Mouse (Mus musculus) embryonic stem cell, embryonic (primary cell): ENCODE measurements at regions not wholly inside any gene's neighbourhood (a gene's known extent, or its start where the extent isn't known, plus 50 kb on each side); places are given as distances from the start of the nearest gene placed in this dataset.

Experiments used
- CTCF ChIA-PET, 4 experiments: fragments of 300-600 bp in 2 of 4; fragments of 350-600 bp in 2 of 4; sonication (Branson Sonifier 250); formaldehyde crosslinking; loops; one replicate each; lab custom pipeline; 2022; ENCODE audit warnings: inconsistent platforms in 2 of 4; lab: Charles Lee
- POLR2A ChIA-PET, 4 experiments: fragments of 300-600 bp in 2 of 4; fragments of 350-600 bp in 2 of 4; sonication (Branson Sonifier 250); formaldehyde crosslinking; loops; one replicate each; lab custom pipeline; 2022; ENCODE audit warnings: antibody characterized with exemption in 4 of 4, inconsistent platforms in 1 of 4; lab: Charles Lee

DNA sequence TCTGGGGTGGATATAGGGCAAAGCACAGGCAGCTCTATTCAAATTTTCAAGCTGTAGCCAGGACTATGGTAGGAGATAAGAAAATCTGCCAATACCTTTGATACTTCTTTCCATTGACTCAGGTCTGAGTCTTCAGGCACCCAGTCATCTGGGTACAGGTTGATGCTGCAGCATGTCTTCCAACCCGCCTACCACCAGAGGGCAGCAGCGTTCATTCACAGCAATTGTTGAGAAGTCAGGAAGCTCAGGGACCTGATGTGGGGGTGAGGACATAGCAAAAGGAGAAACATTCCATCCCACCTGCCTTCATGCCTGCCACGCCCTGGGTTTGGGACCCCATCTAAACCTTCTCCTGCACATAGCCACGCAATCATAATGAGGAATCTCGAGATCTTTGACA is 118.2 kb upstream of the Gm21876 start:
- ChIA-PET CTCF (interaction anchor here in 3 of 4 experiments (0.6 to 2.3 kb wide), 14 partner anchors 14 to 348 kb away, joined by 3 to 17 read pairs (median 4); no protein-coding TSS in a partner anchor), POLR2A (no interaction called here)

DNA sequence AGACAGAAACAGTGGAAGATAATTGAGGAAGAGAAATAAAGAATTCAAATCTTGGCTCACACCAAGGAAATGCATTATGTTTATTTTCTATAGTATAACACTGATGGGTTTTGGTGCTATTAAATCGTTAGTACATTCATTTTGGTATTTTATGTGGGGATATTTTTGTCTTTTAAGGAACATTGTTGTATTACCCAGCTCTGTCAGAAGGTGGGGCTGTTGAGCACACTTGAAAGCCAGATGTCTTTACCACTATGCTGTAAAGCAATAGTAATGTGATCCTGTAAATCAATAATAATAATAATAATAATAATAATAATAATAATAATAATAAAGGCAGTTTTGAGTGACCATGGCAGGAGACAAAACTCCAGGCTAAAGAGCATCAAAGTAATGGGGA is 120.0 kb upstream of the Gm21876 start:
- ChIA-PET CTCF (interaction anchor here in 2 of 4 experiments (2.1 to 2.3 kb wide), 2 partner anchors 49 to 55 kb away, joined by 9 to 17 read pairs; no protein-coding TSS in a partner anchor), POLR2A (no interaction called here)

DNA sequence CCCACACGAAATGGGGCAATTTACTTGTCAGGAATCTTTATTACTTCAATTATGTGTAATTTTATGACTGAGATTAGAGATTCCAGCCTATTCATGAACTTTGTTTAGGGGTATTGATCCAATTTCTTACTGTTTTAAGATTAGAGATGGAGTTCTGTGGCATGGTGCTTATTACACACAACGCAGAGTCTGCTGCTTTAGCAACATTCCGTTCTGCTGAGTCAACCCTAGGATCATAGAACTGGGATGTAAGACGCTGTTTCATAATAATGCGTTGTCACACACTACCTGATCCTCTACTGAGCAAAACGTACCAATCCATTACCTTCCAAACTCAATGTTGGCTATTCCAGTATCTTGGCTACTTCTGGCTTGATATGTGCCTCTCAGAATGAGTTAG is 121.9 kb upstream of the Gm21876 start:
- CTCF ChIA-PET, result no interaction called here
- POLR2A ChIA-PET, result no interaction called here

DNA sequence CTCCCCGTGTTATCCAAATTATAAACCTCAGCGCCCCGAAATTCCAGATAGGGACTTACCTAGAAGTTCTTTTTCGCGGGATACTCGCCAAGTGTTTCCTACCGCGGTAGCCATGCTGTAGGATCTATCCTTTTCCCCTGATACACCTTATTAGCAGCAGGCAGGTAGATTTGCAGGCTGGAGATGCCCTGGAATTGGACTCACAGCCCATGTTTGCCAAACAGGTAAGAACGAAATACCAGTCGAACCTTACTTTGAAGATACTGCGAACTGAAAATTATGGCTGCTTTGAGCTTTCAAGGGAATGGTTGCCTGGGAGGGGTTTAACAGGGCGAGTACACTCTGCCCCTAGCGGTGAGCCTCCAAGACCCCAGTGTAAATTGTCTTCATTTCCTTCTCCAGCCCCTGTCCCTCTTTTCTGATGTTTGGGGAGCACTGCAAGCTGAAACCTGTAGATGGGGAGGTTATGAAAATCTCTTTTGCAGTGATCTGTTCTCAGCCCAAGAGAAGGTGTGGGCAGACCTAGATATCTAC is 149.8 kb upstream of the Agtr2 start:
- ChIA-PET POLR2A (interaction anchor here in 1 of 4 experiments (0.5 kb wide), 1 partner anchor 47 kb away, joined by 3 read pairs; no protein-coding TSS in a partner anchor), CTCF (interaction anchor here in 3 of 4 experiments (0.5 to 1.9 kb wide), 6 partner anchors 9 to 1392 kb away, joined by 3 to 9 read pairs (median 4); no protein-coding TSS in a partner anchor)

DNA sequence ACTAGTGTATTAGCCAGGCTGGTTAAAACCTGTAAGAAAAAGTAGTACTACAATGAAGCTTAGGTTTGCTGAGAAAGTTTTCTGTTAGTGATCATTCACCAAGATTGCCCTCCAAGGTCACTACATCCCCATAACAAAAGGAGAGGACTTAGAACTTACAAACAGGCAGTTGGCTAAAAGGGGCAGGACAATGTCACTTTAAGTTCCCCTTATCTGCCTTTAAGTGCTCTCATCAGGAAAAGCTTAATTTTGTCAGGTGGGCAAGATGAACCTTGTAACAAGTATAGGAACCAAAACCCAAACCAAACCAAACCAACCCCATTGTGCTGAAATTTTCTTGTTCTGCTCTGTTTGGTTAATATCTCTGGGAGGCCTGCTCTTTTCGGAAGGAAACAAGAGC is 139.9 kb upstream of the Agtr2 start:
- ChIA-PET CTCF (interaction anchor here in 2 of 4 experiments (2.1 to 2.2 kb wide), 3 partner anchors 9 to 51 kb away, joined by 9 read pairs; no protein-coding TSS in a partner anchor), POLR2A (no interaction called here)

DNA sequence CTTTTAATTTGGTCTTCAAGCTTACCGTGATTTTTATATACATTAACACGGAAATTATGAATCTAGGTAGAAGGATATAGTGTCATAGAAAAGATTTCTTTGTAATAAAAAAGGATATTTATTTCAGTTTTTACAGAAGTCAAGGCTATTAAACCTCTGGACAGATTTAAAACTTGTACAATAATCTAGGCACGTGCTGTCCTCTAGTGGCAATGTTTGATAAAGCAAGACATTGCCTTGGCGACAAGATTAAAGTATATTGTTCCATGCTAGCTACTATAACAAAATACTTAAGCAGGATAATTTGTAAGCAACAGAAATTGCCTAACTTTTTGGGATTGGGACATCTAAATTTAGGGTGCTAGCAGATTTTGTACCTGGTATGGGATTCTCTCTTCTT is 133.8 kb upstream of the Agtr2 start:
- ChIA-PET CTCF (interaction anchor here in 2 of 4 experiments (0.7 to 4.2 kb wide), 5 partner anchors 13 to 401 kb away, joined by 3 to 17 read pairs (median 4); partner anchors contain the start of gene Elk1 (in 1 of the 2)), POLR2A (no interaction called here)

DNA sequence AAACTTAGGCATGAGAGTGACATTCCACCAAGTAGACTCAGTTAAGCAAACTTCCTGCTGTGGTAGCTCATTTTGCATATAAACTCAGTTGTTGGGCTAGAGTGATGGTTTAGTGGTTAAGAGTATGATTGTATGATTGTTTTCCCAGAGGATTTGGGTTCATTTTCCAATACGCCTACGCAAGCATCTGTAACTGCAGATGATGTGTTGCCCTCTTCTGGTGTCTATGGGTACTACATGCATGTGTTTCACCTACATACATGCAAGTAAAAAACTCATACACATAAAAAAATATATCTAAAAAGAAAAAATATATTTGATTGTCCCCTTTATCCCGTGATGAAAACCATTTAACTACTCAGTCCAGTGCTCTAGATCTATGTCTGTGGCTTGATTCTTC is 132.0 kb upstream of the Agtr2 start:
- CTCF ChIA-PET, result interaction anchor here in 2 of 4 experiments (1.4 to 4.2 kb wide), 2 partner anchors 10 to 58 kb away, joined by 4 to 17 read pairs; no protein-coding TSS in a partner anchor
- POLR2A ChIA-PET, result no interaction called here

DNA sequence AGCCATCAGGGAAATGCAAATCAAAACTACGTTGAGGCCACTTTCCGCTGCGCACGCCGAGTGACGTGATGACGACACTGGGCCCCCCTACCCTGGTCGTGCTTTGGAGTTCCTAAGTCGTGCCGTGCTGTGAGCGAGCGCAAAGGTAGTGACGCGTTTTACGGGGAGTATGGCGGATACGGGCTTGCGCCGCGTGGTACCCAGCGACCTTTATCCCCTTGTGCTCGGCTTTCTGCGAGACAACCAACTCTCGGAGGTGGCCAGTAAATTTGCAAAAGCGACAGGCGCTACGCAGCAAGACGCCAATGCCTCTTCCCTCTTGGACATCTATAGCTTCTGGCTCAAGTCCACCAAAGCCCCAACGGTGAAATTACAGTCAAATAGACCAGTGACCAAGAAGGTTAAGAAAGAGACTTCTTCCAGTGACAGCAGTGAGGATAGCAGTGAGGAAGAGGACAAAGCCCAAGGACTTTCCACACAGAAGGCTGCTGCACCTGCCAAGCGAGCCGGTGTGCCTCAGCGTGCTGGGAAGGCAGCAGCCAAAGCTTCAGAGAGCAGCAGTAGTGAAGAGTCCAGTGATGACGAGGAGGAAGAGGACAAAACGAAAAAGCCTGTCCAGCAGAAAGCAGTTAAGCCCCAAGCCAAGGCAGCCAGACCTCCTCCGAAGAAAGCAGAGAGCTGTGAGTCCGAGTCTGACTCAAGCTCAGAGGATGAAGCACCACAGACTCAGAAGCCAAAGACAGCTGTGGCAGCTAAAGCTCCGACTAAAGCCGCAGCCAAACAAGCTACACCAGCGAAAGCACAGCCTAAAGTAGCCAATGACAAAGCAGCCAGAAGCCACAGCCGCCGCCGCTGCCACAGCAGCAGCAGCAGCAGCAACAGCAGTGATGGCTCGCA is 123.3 kb upstream of the Agtr2 start:
- POLR2A ChIA-PET, result interaction anchor here in 2 of 4 experiments (0.8 to 1.1 kb wide), 2 partner anchors 340 to 410 kb away, joined by 3 read pairs; no protein-coding TSS in a partner anchor
- CTCF ChIA-PET, result interaction anchor here in 2 of 4 experiments (1.0 to 1.6 kb wide), 2 partner anchors 9 to 67 kb away, joined by 3 to 4 read pairs; no protein-coding TSS in a partner anchor

DNA sequence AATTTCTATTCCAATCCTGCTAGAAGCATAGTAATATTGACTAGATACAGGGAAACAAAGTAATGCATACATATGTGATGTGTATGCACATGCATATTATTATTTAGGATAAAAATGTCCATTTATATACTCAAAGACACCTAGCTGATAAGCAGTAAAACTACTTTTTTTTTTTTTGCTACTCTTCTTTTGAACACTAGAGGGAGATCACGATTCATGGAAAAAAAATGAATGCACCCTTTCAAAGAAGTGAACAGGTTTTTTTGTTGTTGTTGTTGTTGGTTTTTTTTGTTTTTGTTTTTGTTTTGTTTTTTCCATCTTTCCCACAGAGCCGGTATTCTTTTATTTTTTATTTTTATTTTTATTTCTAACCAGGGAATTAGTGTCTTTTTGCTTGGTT is 99.1 kb upstream of the Agtr2 start:
- POLR2A ChIA-PET, result no interaction called here
- CTCF ChIA-PET, result interaction anchor here in 2 of 4 experiments (0.5 to 0.6 kb wide), 2 partner anchors 109 to 192 kb away, joined by 3 read pairs; no protein-coding TSS in a partner anchor

DNA sequence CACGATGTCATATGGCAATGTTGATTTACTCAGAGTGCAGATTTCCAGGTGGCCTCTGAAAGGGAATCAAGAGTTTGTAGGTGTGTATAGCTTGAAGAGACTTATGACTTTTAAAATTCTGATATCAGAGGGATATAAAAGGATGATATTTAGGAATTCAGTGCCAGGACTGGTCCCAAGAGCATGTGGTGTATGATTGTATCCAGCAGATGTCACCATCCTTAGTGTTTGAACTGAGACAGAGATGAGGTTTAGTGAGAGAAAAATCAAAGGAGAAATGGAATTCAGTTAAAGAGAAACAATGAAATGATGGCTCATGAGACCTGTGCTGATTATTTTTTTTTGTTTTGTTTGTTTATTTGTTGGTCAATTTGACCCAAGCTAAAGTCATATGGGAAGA is 94.4 kb upstream of the Agtr2 start:
- ChIA-PET CTCF (no interaction called here), POLR2A (no interaction called here)

DNA sequence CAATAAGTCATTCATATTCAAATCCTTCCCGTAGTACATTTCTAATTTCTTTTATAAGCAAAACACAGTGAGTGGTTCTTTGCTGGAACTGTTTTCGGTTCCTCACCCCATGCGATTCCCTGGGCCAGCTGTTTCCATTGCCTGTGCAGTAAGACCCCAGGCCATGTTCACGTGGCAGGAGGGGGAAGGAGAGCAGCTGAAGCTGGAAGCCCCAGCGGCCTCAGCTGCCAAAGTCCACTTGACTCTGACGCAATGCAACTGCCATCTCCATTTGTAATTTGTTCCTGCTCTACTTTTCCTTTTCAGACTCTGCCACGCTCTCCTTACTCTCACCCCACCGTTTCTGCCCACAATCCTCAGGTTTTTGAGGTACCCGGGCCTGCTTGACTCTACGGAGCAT is 91.1 kb upstream of the Agtr2 start:
- CTCF ChIA-PET, result interaction anchor here in 1 of 4 experiments (0.9 kb wide), 1 partner anchor 88 kb away, joined by 3 read pairs; no protein-coding TSS in a partner anchor
- POLR2A ChIA-PET, result no interaction called here

DNA sequence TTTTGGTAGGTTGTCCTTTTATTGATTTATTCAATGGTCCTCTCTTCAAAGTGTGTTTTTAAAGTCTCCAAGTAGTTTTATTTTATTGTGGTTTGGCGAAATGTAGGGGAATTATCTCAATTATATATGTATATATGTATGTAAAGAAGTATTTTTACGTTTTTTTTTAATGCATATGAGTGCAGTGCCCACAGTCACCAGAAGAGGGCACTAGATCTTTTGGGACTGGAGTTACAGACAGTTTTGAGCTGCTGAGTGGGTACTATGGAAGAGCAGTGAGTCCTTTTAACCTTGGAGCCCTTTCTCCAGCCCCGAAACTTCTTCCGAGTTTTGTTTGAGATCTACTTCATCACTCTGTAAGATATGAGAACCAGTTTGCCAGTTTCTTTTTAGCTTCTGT is 59.5 kb upstream of the Agtr2 start:
- POLR2A ChIA-PET, result no interaction called here
- CTCF ChIA-PET, result interaction anchor here in 2 of 4 experiments (0.5 to 1.5 kb wide), 5 partner anchors 41 to 1234 kb away, joined by 3 read pairs; no protein-coding TSS in a partner anchor

DNA sequence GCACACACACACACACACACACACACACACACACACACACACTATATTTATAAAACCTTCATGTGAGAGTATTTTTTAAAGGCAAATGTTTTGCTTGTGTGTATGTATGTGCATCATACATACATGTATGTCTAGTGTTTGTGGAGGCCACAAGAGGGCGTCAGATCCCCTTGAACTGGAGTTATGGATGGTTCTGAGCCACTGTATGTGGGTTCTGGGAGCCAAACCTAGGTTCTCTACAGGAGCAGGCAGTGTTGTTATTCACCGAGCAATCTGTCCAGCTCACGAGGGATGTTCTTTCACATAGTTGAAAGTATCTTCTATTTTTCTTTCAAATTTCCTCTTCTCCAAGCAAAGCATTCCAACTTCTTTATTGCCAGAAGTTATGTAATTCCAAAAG is 56.3 kb upstream of the Agtr2 start:
- ChIA-PET CTCF (interaction anchor here in 1 of 4 experiments (1.1 kb wide), 1 partner anchor 53 kb away, joined by 3 read pairs; no protein-coding TSS in a partner anchor), POLR2A (no interaction called here)

DNA sequence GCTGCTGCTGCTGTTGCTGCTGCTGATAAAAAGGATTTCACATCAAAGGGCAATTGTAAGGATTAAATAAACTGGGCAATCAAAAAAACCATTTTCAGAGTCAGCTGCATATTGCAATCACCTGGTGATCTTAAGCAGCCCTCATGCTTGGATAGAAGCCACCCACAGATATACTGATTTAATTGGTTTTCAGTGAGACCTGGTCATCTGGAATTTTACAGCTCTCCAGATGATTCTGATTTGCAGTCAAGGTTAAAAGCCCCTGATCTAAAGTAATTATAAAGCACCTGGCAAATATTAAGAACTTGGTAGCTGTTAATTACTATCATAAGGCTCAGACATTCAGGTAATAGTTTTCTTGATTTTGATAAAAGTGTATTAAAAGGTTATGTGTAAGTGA is 50.8 kb upstream of the Agtr2 start:
- ChIA-PET POLR2A (interaction anchor here in 1 of 4 experiments (0.9 kb wide), 1 partner anchor 9 kb away, joined by 3 read pairs; no protein-coding TSS in a partner anchor), CTCF (interaction anchor here in 1 of 4 experiments (0.6 kb wide), 1 partner anchor 39 kb away, joined by 4 read pairs; no protein-coding TSS in a partner anchor)
